Mouse (Mus musculus) right cerebral cortex, postnatal 4 days (tissue): Measurements from ENCODE around the gene Tstd2.

Source experiments
- DNase-seq: peaks from one replicate; pipeline ENCODE4 v3.0.0-alpha.2; 2022

Gene Tstd2

GRCm38 (mm10) chr4:46119514-46120094, 18.9 kb downstream of the Tstd2 start:
- DNase-seq: no peak

GRCm38 (mm10) chr4:46117536-46117935, 21.0 kb downstream of the Tstd2 start:
- DNase-seq: no peak

- DNase-seq: no peak
Observed at GRCm38 (mm10) chr4:46116544-46117175, 21.8 kb downstream of the Tstd2 start.

GRCm38 (mm10) chr4:46115308-46115707, 23.2 kb downstream of the Tstd2 start:
- no peak for DNase-seq

- no peak for DNase-seq
Observed at GRCm38 (mm10) chr4:46111361-46111760, 27.1 kb downstream of the Tstd2 start.

- DNase-seq: no peak
Observed at GRCm38 (mm10) chr4:46110084-46110483, 28.4 kb downstream of the Tstd2 start.

GRCm38 (mm10) chr4:46102078-46102769, 36.3 kb downstream of the Tstd2 start:
- DNase-seq: no peak

- no peak for DNase-seq
Observed at GRCm38 (mm10) chr4:46101211-46101711, 37.2 kb downstream of the Tstd2 start.

- no peak for DNase-seq
Observed at GRCm38 (mm10) chr4:46100539-46100938, 38.0 kb downstream of the Tstd2 start.

- no peak for DNase-seq
Observed at GRCm38 (mm10) chr4:46099132-46099531, 39.4 kb downstream of the Tstd2 start.

- DNase-seq: no peak
Observed at GRCm38 (mm10) chr4:46097591-46097990, 40.9 kb downstream of the Tstd2 start.

- no peak for DNase-seq
Observed at GRCm38 (mm10) chr4:46096546-46096945, 41.9 kb downstream of the Tstd2 start.

GRCm38 (mm10) chr4:46095826-46096159, 42.7 kb downstream of the Tstd2 start:
- no peak for DNase-seq

- no peak for DNase-seq
Observed at GRCm38 (mm10) chr4:46094916-46095825, 43.3 kb downstream of the Tstd2 start.

GRCm38 (mm10) chr4:46092429-46093076, 45.9 kb downstream of the Tstd2 start:
- DNase-seq: no peak

GRCm38 (mm10) chr4:46089524-46090125, 48.9 kb downstream of the Tstd2 start:
- no peak for DNase-seq

GRCm38 (mm10) chr4:46087852-46088251, 50.6 kb downstream of the Tstd2 start:
- peak; percentile 22 for DNase-seq

GRCm38 (mm10) chr4:46087427-46087771, 51.1 kb downstream of the Tstd2 start:
- DNase-seq: no peak

- no peak for DNase-seq
Observed at GRCm38 (mm10) chr4:46086718-46087426, 51.6 kb downstream of the Tstd2 start.

- DNase-seq: no peak
Observed at GRCm38 (mm10) chr4:46085223-46085811, 53.2 kb downstream of the Tstd2 start.
